Mouse (Mus musculus) hindbrain, embryonic 14.5 days (tissue): ENCODE measurements around the gene Mtnr1b. TPM values are rescaled to one million over a fixed set of nuclear protein-coding genes. Genes with fewer than 3 reads are reported as not detected.
A peak's percentile ranks its signal among the peaks of the same experiment; 100 is the strongest.

Experiments
- ATAC-seq: fragments of 200-750 bp; cut with Nextera tagmentation; 2 replicates; pipeline ENCODE4 v1.8.0; 2017; ENCODE audit warnings: moderate number of reproducible peaks, mild to moderate bottlenecking, moderate TSS enrichment, moderate library complexity; ENCODE audit not compliant: low FRiP score
- DNase-seq: peaks from one replicate; pipeline ENCODE4 v3.0.0-alpha.2; 2015; ENCODE audit warnings: low spot score
- H3K27ac ChIP-seq: fragments of 300-500 bp; sonication (generic); 2 replicates; pipeline ENCODE4 v1.5.1; 2014; ENCODE audit warnings: mild to moderate bottlenecking, moderate library complexity
- H3K27me3 ChIP-seq: fragments of 300-500 bp; sonication (generic); 2 replicates; pipeline ENCODE4 v1.6.1; 2014; ENCODE audit warnings: mild to moderate bottlenecking, low read length, mixed read lengths; ENCODE audit not compliant: control insufficient read depth, insufficient read depth
- H3K36me3 ChIP-seq: fragments of 300-500 bp; sonication (generic); replicated peaks from 2 replicates; pipeline ENCODE4 v1.6.1; 2014; ENCODE audit not compliant: control insufficient read depth, insufficient read depth
- H3K4me1 ChIP-seq: fragments of 300-500 bp; sonication (generic); replicated peaks from 2 replicates; pipeline ENCODE4 v1.6.1; 2014; ENCODE audit warnings: antibody characterized with exemption, low read length, mixed read lengths; ENCODE audit not compliant: control insufficient read depth, insufficient read depth
- H3K4me2 ChIP-seq: fragments of 300-500 bp; sonication (generic); replicated peaks from 2 replicates; pipeline ENCODE4 v1.6.1; 2014; ENCODE audit warnings: mild to moderate bottlenecking, moderate library complexity
- H3K4me3 ChIP-seq: fragments of 300-500 bp; sonication (generic); replicated peaks from 2 replicates; pipeline ENCODE4 v1.5.1; 2014; ENCODE audit warnings: mild to moderate bottlenecking, low read length
- H3K9ac ChIP-seq: fragments of 300-500 bp; sonication (generic); 2 replicates; pipeline ENCODE4 v1.6.1; 2014
- H3K9me3 ChIP-seq: fragments of 300-500 bp; sonication (generic); 2 replicates; pipeline ENCODE4 v1.6.1; 2016; ENCODE audit warnings: low read length; ENCODE audit not compliant: control insufficient read depth
- WGBS: fragments of 180-500 bp; shearing (Covaris S2); extraction: QIAGEN DNeasy Blood & Tissue Kit; methylation state at CpG from one replicate; pipeline ENCODE4 v1.1.7; 2014; 5-methylcytosine and 5-hydroxymethylcytosine counted together
- polyA plus RNA-seq: library from polyadenylated mRNA; unstranded; fragments of >200 nt; fragmentation: Nextera tagmentation; extraction: Ambion mirVana; gene quantifications from 2 replicates; pipeline ENCODE4 v1.2.1, GENCODE M21; 2014

Gene Mtnr1b
- polyA plus RNA-seq, 1 experiment from 2014 or later = not detected

- no peaks in the 10 kb centered on the region for H3K9me3 ChIP-seq
- H3K27me3 ChIP-seq = no peaks in the 10 kb centered on the region
- H3K4me1 ChIP-seq = no peaks in the 10 kb centered on the region
- peak; percentile 64; the same call in 1 of the 2 replicates for ATAC-seq
- no peak overlapping the region for H3K4me2 ChIP-seq
- H3K27ac ChIP-seq = no peak overlapping the region
- no peaks in the 10 kb centered on the region for H3K36me3 ChIP-seq
- H3K4me3 ChIP-seq = no peak overlapping the region
- H3K9ac ChIP-seq = no peak overlapping the region
- WGBS = 72% methylated on average over 5 of the region's 5 CpGs
- DNase-seq = no peak
These were observed 12.4 kb upstream of the Mtnr1b start for GRCm38 (mm10) chr9:15886756-15887155.

- Histone ChIP-seq H3K9ac (no peak overlapping the region), H3K4me3 (no peak overlapping the region), H3K36me3 (no peaks in the 10 kb centered on the region), H3K4me1 (no peaks in the 10 kb centered on the region), H3K27ac (no peak overlapping the region), H3K9me3 (no peaks in the 10 kb centered on the region), H3K4me2 (no peak overlapping the region), H3K27me3 (no peaks in the 10 kb centered on the region)
- ATAC-seq (no peak), DNase-seq (no peak)
These were observed 6.4 kb upstream of the Mtnr1b start for GRCm38 (mm10) chr9:15880754-15881153.

- no peak overlapping the region for H3K4me3 ChIP-seq
- no peak overlapping the region for H3K9ac ChIP-seq
- ATAC-seq (no peak), DNase-seq (peak; percentile 52)
- H3K4me1 ChIP-seq = no peaks in the 10 kb centered on the region
- no peak overlapping the region for H3K27ac ChIP-seq
- H3K4me2 ChIP-seq = no peak overlapping the region
- H3K27me3 ChIP-seq = no peaks in the 10 kb centered on the region
- no peaks in the 10 kb centered on the region for H3K9me3 ChIP-seq
- WGBS = 20% methylated on average over 3 of the region's 3 CpGs
- H3K36me3 ChIP-seq = no peaks in the 10 kb centered on the region
These were observed 5.8 kb upstream of the Mtnr1b start for GRCm38 (mm10) chr9:15880160-15880603.

- 81% methylated on average over 4 of the region's 4 CpGs for WGBS
These were observed 4.3 kb downstream of the Mtnr1b start for GRCm38 (mm10) chr9:15870013-15870412.

GRCm38 (mm10) chr9:15869456-15869855, 4.9 kb downstream of the Mtnr1b start:
- DNase-seq = no peak
- 72% methylated on average over 4 of the region's 4 CpGs for WGBS

More at GRCm38 (mm10) chr9:15870013-15870412, 4.3 kb downstream of the Mtnr1b start:
- DNase-seq (no peak), ATAC-seq (no peak)
- H3K4me1 ChIP-seq = no peaks in the 10 kb centered on the region
- H3K4me3 ChIP-seq = no peak overlapping the region
- H3K9me3 ChIP-seq = no peaks in the 10 kb centered on the region
- no peak overlapping the region for H3K4me2 ChIP-seq
- no peak overlapping the region for H3K9ac ChIP-seq
- no peaks in the 10 kb centered on the region for H3K36me3 ChIP-seq
- H3K27me3 ChIP-seq = 0 out of 2 replicates have a peak, but pooled peaks cover 4% of the 10 kb centered on the region
- H3K27ac ChIP-seq = no peak overlapping the region

GRCm38 (mm10) chr9:15866280-15867072, 7.9 kb downstream of the Mtnr1b start:
- Histone ChIP-seq H3K27ac (no peak overlapping the region), H3K9ac (no peak overlapping the region), H3K27me3 (no peaks in the 10 kb centered on the region), H3K9me3 (no peaks in the 10 kb centered on the region), H3K4me1 (no peaks in the 10 kb centered on the region), H3K4me3 (no peak overlapping the region), H3K4me2 (no peak overlapping the region), H3K36me3 (no peaks in the 10 kb centered on the region)
- DNase-seq (peak; percentile 61), ATAC-seq (peak; percentile 86)
- 64% methylated on average over 10 of the region's 10 CpGs for WGBS

More at GRCm38 (mm10) chr9:15869456-15869855, 4.9 kb downstream of the Mtnr1b start:
- Histone ChIP-seq H3K9ac (no peak overlapping the region), H3K4me3 (no peak overlapping the region), H3K36me3 (no peaks in the 10 kb centered on the region), H3K27me3 (0 out of 2 replicates have a peak, but pooled peaks cover 4% of the 10 kb centered on the region), H3K4me1 (no peaks in the 10 kb centered on the region), H3K4me2 (no peak overlapping the region), H3K9me3 (no peaks in the 10 kb centered on the region), H3K27ac (no peak overlapping the region)
- no peak for ATAC-seq

GRCm38 (mm10) chr9:15861402-15861801, 13.0 kb downstream of the Mtnr1b start:
- no peak for DNase-seq
- no peak for ATAC-seq
- H3K4me1 ChIP-seq = no peaks in the 10 kb centered on the region
- H3K9me3 ChIP-seq = no peaks in the 10 kb centered on the region
- H3K27me3 ChIP-seq = no peaks in the 10 kb centered on the region
- no peak overlapping the region for H3K9ac ChIP-seq
- H3K4me2 ChIP-seq = no peak overlapping the region
- 83% methylated on average over 5 of the region's 5 CpGs for WGBS
- no peak overlapping the region for H3K27ac ChIP-seq
- H3K36me3 ChIP-seq = no peaks in the 10 kb centered on the region
- no peak overlapping the region for H3K4me3 ChIP-seq

GRCm38 (mm10) chr9:15850749-15851148, 23.6 kb downstream of the Mtnr1b start:
- Histone ChIP-seq H3K9me3 (peaks cover 5% of the 10 kb centered on the region; the same call in 1 of the 2 replicates), H3K4me2 (no peak overlapping the region), H3K4me3 (no peak overlapping the region)

GRCm38 (mm10) chr9:15845390-15845789, 29.0 kb downstream of the Mtnr1b start:
- no peak for DNase-seq
- Histone ChIP-seq H3K4me3 (no peak overlapping the region), H3K9me3 (no peaks in the 10 kb centered on the region), H3K4me2 (no peak overlapping the region), H3K36me3 (no peaks in the 10 kb centered on the region), H3K27me3 (no peaks in the 10 kb centered on the region), H3K4me1 (no peaks in the 10 kb centered on the region), H3K27ac (no peak overlapping the region), H3K9ac (no peak overlapping the region)
- no peak for ATAC-seq
- 93% methylated on average over 8 of the region's 8 CpGs for WGBS

More at GRCm38 (mm10) chr9:15850749-15851148, 23.6 kb downstream of the Mtnr1b start:
- DNase-seq (no peak), ATAC-seq (no peak)
- Histone ChIP-seq H3K27me3 (no peaks in the 10 kb centered on the region), H3K27ac (no peak overlapping the region), H3K4me1 (no peaks in the 10 kb centered on the region), H3K9ac (no peak overlapping the region), H3K36me3 (no peaks in the 10 kb centered on the region)
